Mouse (Mus musculus) stomach, embryonic 14.5 days (tissue): ENCODE data around the gene Catip. TPM values are rescaled to one million over a fixed set of nuclear protein-coding genes. Genes with fewer than 3 reads are reported as not detected.

ENCODE experiments used
- ATAC-seq: fragments of 200-750 bp; cut with Nextera tagmentation; 2 replicates; pipeline ENCODE4 v1.8.0; 2017; ENCODE audit warnings: low read depth, moderate TSS enrichment; ENCODE audit not compliant: insufficient number of reproducible peaks, insufficient read depth, low FRiP score
- H3K27ac ChIP-seq: fragments of 300-500 bp; sonication (generic); 2 replicates; pipeline ENCODE4 v1.5.1; 2014; ENCODE audit warnings: mild to moderate bottlenecking, low read length, moderate library complexity, mixed read lengths
- H3K27me3 ChIP-seq: fragments of 300-500 bp; sonication (generic); 2 replicates; pipeline ENCODE4 v1.6.1; 2014; ENCODE audit warnings: low read length, control low read depth, mixed read lengths; ENCODE audit not compliant: control insufficient read depth, insufficient read depth
- H3K36me3 ChIP-seq: fragments of 300-500 bp; sonication (generic); 2 replicates; pipeline ENCODE4 v1.6.1; 2014; ENCODE audit warnings: mild to moderate bottlenecking, control low read depth, low read length, moderate library complexity, mixed read lengths; ENCODE audit not compliant: control insufficient read depth, insufficient read depth
- H3K4me1 ChIP-seq: fragments of 300-500 bp; sonication (generic); 2 replicates; pipeline ENCODE4 v1.6.1; 2014; ENCODE audit warnings: low read length, control low read depth, mixed read lengths; ENCODE audit not compliant: control insufficient read depth, insufficient read depth
- H3K4me2 ChIP-seq: fragments of 300-500 bp; sonication (generic); replicated peaks from 2 replicates; pipeline ENCODE4 v1.6.1; 2014; ENCODE audit warnings: low read depth, low read length, control low read depth
- H3K4me3 ChIP-seq: fragments of 300-500 bp; sonication (generic); 2 replicates; pipeline ENCODE4 v1.5.1; 2014; ENCODE audit warnings: low read depth, low read length, control low read depth
- H3K9ac ChIP-seq: fragments of 300-500 bp; sonication (generic); replicated peaks from 2 replicates; pipeline ENCODE4 v1.6.1; 2014; ENCODE audit warnings: low read depth, mild to moderate bottlenecking, control low read depth, low read length, moderate library complexity, mixed read lengths
- H3K9me3 ChIP-seq: fragments of 300-500 bp; sonication (generic); 2 replicates; pipeline ENCODE4 v1.6.1; 2016; ENCODE audit warnings: low read depth, low read length, control low read depth; ENCODE audit not compliant: control insufficient read depth
- WGBS: fragments of 180-500 bp; shearing (Covaris S2); extraction: QIAGEN DNeasy Blood & Tissue Kit; methylation state at CpG from one replicate; pipeline ENCODE4 v1.1.7; 2014; 5-methylcytosine and 5-hydroxymethylcytosine counted together
- polyA plus RNA-seq: library from polyadenylated mRNA; unstranded; fragments of >200 nt; fragmentation: Nextera tagmentation; extraction: Ambion mirVana; gene quantifications from 2 replicates; pipeline ENCODE4 v1.2.1, GENCODE M21; 2014

Gene Catip
- polyA plus RNA-seq, 1 experiment from 2014 or later = 0.69 TPM

- 72% methylated on average over 4 of the region's 4 CpGs for WGBS
Measured at GRCm38 (mm10) chr1:74331046-74331681, 30.7 kb upstream of the Catip start.

GRCm38 (mm10) chr1:74332241-74332763, 29.6 kb upstream of the Catip start:
- H3K4me1 ChIP-seq = peaks cover 15% of the 10 kb centered on the region
- H3K27ac ChIP-seq = peak overlapping the region; percentile 81; the same call in 1 of the 2 replicates
- H3K36me3 ChIP-seq = no peaks in the 10 kb centered on the region
- H3K9me3 ChIP-seq = no peaks in the 10 kb centered on the region
- H3K9ac ChIP-seq = peak overlapping the region; percentile 38
- H3K4me3 ChIP-seq = peak overlapping the region; percentile 45
- peak overlapping the region; percentile 76 for H3K4me2 ChIP-seq
- H3K27me3 ChIP-seq = no peaks in the 10 kb centered on the region
- peak; percentile 98 for ATAC-seq
- 1% methylated on average over 33 of the region's 36 CpGs for WGBS

More at GRCm38 (mm10) chr1:74331046-74331681, 30.7 kb upstream of the Catip start:
- Histone ChIP-seq H3K9me3 (no peaks in the 10 kb centered on the region), H3K36me3 (no peaks in the 10 kb centered on the region), H3K4me1 (peaks cover 15% of the 10 kb centered on the region), H3K4me2 (no peak overlapping the region), H3K27me3 (no peaks in the 10 kb centered on the region), H3K27ac (peak overlapping the region; percentile 61; the same call in 1 of the 2 replicates), H3K4me3 (no peak overlapping the region), H3K9ac (no peak overlapping the region)
- ATAC-seq = no peak

DNA sequence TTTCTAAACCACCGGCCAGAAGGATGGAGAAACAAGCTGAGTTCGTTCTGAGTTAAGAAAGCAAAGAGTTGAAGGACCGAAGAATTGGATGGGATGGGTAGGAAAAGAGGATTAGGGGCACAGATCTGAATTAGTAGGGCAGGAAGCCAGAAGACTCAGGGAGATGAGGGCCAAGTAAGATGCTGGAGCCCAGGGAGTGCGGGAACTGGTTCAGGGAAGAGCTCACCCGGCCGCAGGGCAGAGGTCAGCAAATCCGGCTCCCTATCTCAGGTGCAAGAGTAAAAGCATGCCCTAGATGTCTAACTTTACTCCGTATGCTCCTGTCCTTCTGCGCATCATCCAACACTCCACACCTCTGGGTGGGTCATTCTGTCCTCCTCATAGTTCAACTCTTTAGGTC, 29.0 kb upstream of the Catip start:
- H3K27ac ChIP-seq = peak overlapping the region; percentile 81; the same call in 1 of the 2 replicates
- WGBS = 4% methylated on average over 9 of the region's 9 CpGs
- H3K4me3 ChIP-seq = peak overlapping the region; percentile 45
- H3K4me2 ChIP-seq = peak overlapping the region; percentile 76
- H3K9me3 ChIP-seq = no peaks in the 10 kb centered on the region
- H3K27me3 ChIP-seq = no peaks in the 10 kb centered on the region
- H3K9ac ChIP-seq = peak overlapping the region; percentile 38
- no peaks in the 10 kb centered on the region for H3K36me3 ChIP-seq
- peaks cover 15% of the 10 kb centered on the region for H3K4me1 ChIP-seq
- ATAC-seq = no peak

DNA sequence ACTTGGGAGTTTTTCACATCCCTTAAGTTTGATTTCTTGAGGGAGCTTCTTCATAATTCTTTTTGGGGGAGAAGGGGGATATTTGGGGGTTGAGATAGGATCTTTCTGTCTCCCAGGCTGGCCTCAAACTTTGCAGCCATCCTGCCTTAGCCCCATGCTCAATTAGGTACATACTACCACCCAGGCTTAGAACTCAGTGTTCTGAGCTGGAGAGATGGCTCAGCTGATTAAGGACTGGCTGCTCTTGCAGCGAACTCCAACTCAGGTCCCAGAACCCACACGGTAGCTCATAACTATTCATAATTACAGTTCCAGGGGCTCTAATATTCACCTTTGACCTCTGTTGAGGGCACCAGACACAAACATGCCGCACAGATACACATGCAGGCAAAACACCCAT, 27.3 kb upstream of the Catip start:
- H3K4me1 ChIP-seq = peaks cover 15% of the 10 kb centered on the region
- H3K4me3 ChIP-seq = no peak overlapping the region
- no peak for ATAC-seq
- no peaks in the 10 kb centered on the region for H3K36me3 ChIP-seq
- no peak overlapping the region for H3K9ac ChIP-seq
- H3K9me3 ChIP-seq = no peaks in the 10 kb centered on the region
- H3K4me2 ChIP-seq = no peak overlapping the region
- H3K27me3 ChIP-seq = no peaks in the 10 kb centered on the region
- WGBS = 75% methylated on average over 3 of the region's 3 CpGs
- H3K27ac ChIP-seq = no peak overlapping the region

DNA sequence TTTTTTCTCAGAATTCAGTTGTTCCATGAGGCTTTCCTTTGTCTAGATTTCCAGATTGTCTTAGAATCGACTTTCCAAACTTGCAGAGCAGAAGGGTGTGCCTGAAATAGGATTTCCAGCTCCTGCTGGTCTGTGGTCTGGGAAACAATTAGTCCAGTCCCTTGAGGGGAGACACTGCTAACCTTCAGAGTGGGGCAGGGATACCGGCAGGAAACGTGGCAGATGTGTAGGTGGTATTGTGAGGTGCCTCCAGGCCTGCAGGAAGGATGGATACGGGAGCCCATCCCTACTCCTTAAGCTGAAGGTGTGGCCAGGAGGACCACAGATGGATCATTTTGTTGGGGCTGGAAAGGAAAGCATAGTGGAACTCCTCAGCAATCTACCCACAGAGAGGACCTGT, 26.9 kb upstream of the Catip start:
- Histone ChIP-seq H3K4me3 (no peak overlapping the region), H3K27me3 (no peaks in the 10 kb centered on the region), H3K4me2 (no peak overlapping the region), H3K9me3 (no peaks in the 10 kb centered on the region), H3K9ac (no peak overlapping the region), H3K27ac (no peak overlapping the region), H3K36me3 (no peaks in the 10 kb centered on the region), H3K4me1 (peaks cover 15% of the 10 kb centered on the region)
- no peak for ATAC-seq
- WGBS = 66% methylated on average over 4 of the region's 4 CpGs

DNA sequence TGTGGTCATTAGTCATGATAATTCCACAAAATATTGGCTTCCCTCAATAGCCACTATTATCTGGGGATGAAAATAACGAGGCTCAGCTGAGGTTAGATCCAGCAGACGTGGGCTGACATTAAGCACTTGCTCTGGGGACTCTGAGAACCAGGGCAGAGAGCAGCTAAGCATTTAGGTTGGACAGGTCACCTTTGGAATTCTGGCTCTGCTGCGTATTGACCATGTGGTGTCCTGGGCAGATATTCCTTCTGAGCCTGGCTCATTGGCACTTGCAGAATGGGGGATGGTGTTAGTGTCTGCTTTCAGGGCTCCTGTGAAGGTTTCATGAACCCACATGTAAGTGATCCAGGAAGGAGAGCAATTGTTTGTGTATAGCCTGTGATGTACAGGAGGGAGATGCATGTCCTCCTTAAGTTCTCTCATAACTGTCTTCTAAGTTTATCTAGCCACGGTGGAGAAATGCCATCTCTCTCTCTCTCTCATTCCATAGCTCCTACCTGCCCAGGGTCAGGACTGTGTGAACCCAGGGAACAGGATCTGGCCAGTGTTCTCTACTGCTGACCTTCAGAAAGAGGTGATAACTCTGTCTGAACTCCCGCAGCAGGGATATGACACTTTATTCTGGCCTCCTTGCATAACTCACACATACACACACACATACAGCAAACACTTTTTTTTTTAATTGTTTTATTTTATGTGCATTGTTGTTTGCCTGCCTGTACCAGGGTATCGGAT, 26.3 kb upstream of the Catip start:
- Histone ChIP-seq H3K4me2 (no peak overlapping the region), H3K4me3 (no peak overlapping the region), H3K4me1 (peaks cover 15% of the 10 kb centered on the region), H3K36me3 (no peaks in the 10 kb centered on the region), H3K9ac (no peak overlapping the region), H3K27ac (no peak overlapping the region), H3K9me3 (no peaks in the 10 kb centered on the region), H3K27me3 (no peaks in the 10 kb centered on the region)
- WGBS = 77% methylated on average over 6 of the region's 6 CpGs
- ATAC-seq = no peak

DNA sequence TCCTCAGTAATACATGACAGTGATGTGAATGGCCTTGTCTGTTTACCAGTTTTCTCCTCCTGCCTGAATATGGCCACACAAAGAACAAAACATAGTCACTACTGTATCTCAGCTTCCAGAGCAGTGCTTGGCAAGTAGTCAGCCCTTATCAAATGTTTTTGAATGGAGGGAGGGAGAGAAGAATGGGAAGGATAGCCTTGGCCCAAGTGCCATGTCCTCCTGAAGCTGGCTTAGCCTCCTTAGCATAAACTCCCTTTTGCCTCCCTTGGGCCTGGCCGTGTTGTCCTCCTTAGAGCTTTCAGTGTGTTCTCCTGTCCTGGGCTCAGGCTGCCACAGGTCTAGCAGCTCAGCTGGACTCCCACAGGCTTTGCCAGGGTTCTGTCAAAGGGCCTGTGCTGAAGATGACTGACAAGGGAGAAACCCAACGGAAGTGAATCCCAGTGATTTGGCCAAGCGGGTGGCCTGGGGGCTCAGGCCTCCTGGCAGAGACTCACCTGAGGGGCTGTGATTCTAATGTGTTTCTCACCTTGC, 24.6 kb upstream of the Catip start:
- 81% methylated on average over 3 of the region's 3 CpGs for WGBS
- H3K4me2 ChIP-seq = no peak overlapping the region
- H3K9me3 ChIP-seq = no peaks in the 10 kb centered on the region
- H3K9ac ChIP-seq = no peak overlapping the region
- no peaks in the 10 kb centered on the region for H3K36me3 ChIP-seq
- H3K4me3 ChIP-seq = no peak overlapping the region
- no peaks in the 10 kb centered on the region for H3K27me3 ChIP-seq
- H3K27ac ChIP-seq = no peak overlapping the region
- peaks cover 10% of the 10 kb centered on the region for H3K4me1 ChIP-seq
- ATAC-seq = no peak

- ATAC-seq = no peak
Measured at GRCm38 (mm10) chr1:74338013-74338412, 23.9 kb upstream of the Catip start.

More at GRCm38 (mm10) chr1:74338013-74338412, 23.9 kb upstream of the Catip start:
- H3K9ac ChIP-seq = no peak overlapping the region
- H3K4me3 ChIP-seq = no peak overlapping the region
- no peaks in the 10 kb centered on the region for H3K9me3 ChIP-seq
- no peak overlapping the region for H3K4me2 ChIP-seq
- H3K4me1 ChIP-seq = peaks cover 8% of the 10 kb centered on the region
- no peaks in the 10 kb centered on the region for H3K27me3 ChIP-seq
- WGBS = 81% methylated on average over 5 of the region's 5 CpGs
- no peak overlapping the region for H3K27ac ChIP-seq
- no peaks in the 10 kb centered on the region for H3K36me3 ChIP-seq
